Mouse (Mus musculus): Measurements from ENCODE around the gene Krba1.

DNA sequence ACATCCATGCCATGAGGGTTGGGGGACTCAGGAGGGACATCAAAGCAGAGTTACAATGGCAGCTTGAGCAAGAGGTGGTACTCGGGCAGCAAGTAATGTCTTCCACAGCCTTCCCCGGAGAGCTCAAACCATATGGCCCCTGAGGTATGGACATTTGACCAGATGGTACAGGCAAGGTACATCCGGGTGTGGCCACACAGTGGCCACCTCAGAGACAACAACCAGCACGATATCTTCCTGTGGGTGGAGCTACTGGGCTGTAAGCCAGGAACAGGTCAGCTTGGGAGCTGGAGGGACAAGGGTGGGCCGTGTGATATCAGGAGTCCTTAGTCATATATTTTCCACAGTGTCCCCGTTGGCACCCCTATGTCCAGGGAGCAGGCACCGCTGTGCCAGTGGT is 72.1 kb downstream of the Krba1 start:
- TF ChIP-seq POLR2A (IDR thresholded peaks at IDR 0.05; ENCODE audit: insufficient read depth, low read depth, low read length) (no peak), CTCF (IDR thresholded peaks at IDR 0.05) (no peak)
